Mouse (Mus musculus) splenic B cell, adult 2 months (primary cell): ENCODE measurements around the gene Gm19684.
"Not testable (repeated sequence)": the region's sequence is repeated elsewhere in the genome, so short reads cannot be mapped to it uniquely, and the experiment has no call there.

ENCODE experiments used
- DNase-seq: peaks from one replicate; pipeline ENCODE4 v3.0.0-alpha.2; 2011; ENCODE audit warnings: low read depth, low spot score
- H3K27me3 ChIP-seq: 2 replicates; pipeline ENCODE4 v1.6.1; 2012; ENCODE audit warnings: mild to moderate bottlenecking, low read length, moderate library complexity, mixed read lengths; ENCODE audit not compliant: control insufficient read depth, poor library complexity, insufficient read depth, severe bottlenecking
- H3K36me3 ChIP-seq: 2 replicates; pipeline ENCODE4 v1.6.1; 2012; ENCODE audit warnings: mild to moderate bottlenecking, low read length, moderate library complexity, mixed read lengths; ENCODE audit not compliant: control insufficient read depth, poor library complexity, insufficient read depth, severe bottlenecking

The Gm19684 gene

GRCm38 (mm10) chr17:36121352-36122020, at the start of gene Gm19684:
Gm19684 (plus strand) TSS chr17:36121678.
- DNase-seq, result peak; percentile 95
- H3K27me3 ChIP-seq, H3K36me3 ChIP-seq: not testable (repeated sequence)

GRCm38 (mm10) chr17:36081901-36082300, 39.6 kb upstream of the Gm19684 start:
- H3K36me3 ChIP-seq, H3K27me3 ChIP-seq, DNase-seq: not testable (repeated sequence)

- H3K36me3 ChIP-seq, H3K27me3 ChIP-seq, DNase-seq: not testable (repeated sequence)
These were observed 38.8 kb upstream of the Gm19684 start for GRCm38 (mm10) chr17:36082519-36083232.

GRCm38 (mm10) chr17:36083266-36083869, 38.1 kb upstream of the Gm19684 start:
- peak; percentile 55 for DNase-seq
- Histone ChIP-seq H3K27me3 (peaks cover 3% of the 10 kb centered on the region; the same call in 1 of the 2 replicates), H3K36me3 (no peaks in the 10 kb centered on the region)

- Histone ChIP-seq H3K36me3 (no peaks in the 10 kb centered on the region), H3K27me3 (peaks cover 3% of the 10 kb centered on the region; the same call in 1 of the 2 replicates)
- peak; percentile 22 for DNase-seq
These were observed 37.5 kb upstream of the Gm19684 start for GRCm38 (mm10) chr17:36083870-36084451.

- DNase-seq, H3K36me3 ChIP-seq, H3K27me3 ChIP-seq: not testable (repeated sequence)
These were observed 35.5 kb upstream of the Gm19684 start for GRCm38 (mm10) chr17:36085976-36086375.

GRCm38 (mm10) chr17:36091933-36092332, 29.5 kb upstream of the Gm19684 start:
- H3K36me3 ChIP-seq, DNase-seq, H3K27me3 ChIP-seq: not testable (repeated sequence)

- not testable (repeated sequence) for H3K36me3 ChIP-seq, H3K27me3 ChIP-seq, DNase-seq
These were observed 29.0 kb upstream of the Gm19684 start for GRCm38 (mm10) chr17:36092520-36092919.

GRCm38 (mm10) chr17:36093936-36094335, 27.5 kb upstream of the Gm19684 start:
- no peak for DNase-seq
- no peaks in the 10 kb centered on the region for H3K36me3 ChIP-seq
- no peaks in the 10 kb centered on the region for H3K27me3 ChIP-seq

- not testable (repeated sequence) for H3K36me3 ChIP-seq, DNase-seq, H3K27me3 ChIP-seq
These were observed 21.9 kb upstream of the Gm19684 start for GRCm38 (mm10) chr17:36099603-36100002.

GRCm38 (mm10) chr17:36102091-36102490, 19.4 kb upstream of the Gm19684 start:
- H3K36me3 ChIP-seq, DNase-seq, H3K27me3 ChIP-seq: not testable (repeated sequence)

GRCm38 (mm10) chr17:36110129-36110528, 11.3 kb upstream of the Gm19684 start:
- H3K36me3 ChIP-seq, H3K27me3 ChIP-seq, DNase-seq: not testable (repeated sequence)

- peak; percentile 40 for DNase-seq
- H3K36me3 ChIP-seq, H3K27me3 ChIP-seq: not testable (repeated sequence)
These were observed 10.6 kb upstream of the Gm19684 start for GRCm38 (mm10) chr17:36110641-36111509.

GRCm38 (mm10) chr17:36111510-36111868, 10.0 kb upstream of the Gm19684 start:
- not testable (repeated sequence) for H3K36me3 ChIP-seq
- DNase-seq, result peak; percentile 78

More at GRCm38 (mm10) chr17:36111510-36111868, 10.0 kb upstream of the Gm19684 start:
- not testable (repeated sequence) for H3K27me3 ChIP-seq
